Mouse (Mus musculus) MEL (cell line): Measurements from ENCODE around the gene Actrt2. TPM values are rescaled to one million over a fixed set of nuclear protein-coding genes. Genes with fewer than 3 reads are reported as not detected.

ENCODE experiments used
- DNase-seq: peaks from one replicate; pipeline ENCODE4 v3.0.0; 2011; ENCODE audit warnings: low read depth, low spot score
- H3K27ac ChIP-seq: 2 replicates; pipeline ENCODE4 v1.5.1; 2012; ENCODE audit warnings: low read depth, mild to moderate bottlenecking, control low read depth, low read length, moderate library complexity; ENCODE audit not compliant: control insufficient read depth
- H3K27me3 ChIP-seq, 2 experiments: fragments of 150-350 bp in 1 of 2; sonication (generic) in 1 of 2; 2 replicates each; pipeline ENCODE4 v1.6.1; 2012; ENCODE audit warnings: low read length in 2 of 2, mild to moderate bottlenecking in 2 of 2, improper control_type of control experiment in 1 of 2, moderate library complexity in 1 of 2; ENCODE audit not compliant: insufficient read depth in 2 of 2, control insufficient read depth in 1 of 2
- H3K36me3 ChIP-seq, 2 experiments: 2 replicates each; pipeline ENCODE4 v1.6.1; 2012 to 2014; ENCODE audit warnings: low read length in 2 of 2, improper control_type of control experiment in 1 of 2, inconsistent platforms in 1 of 2, mild to moderate bottlenecking in 1 of 2; ENCODE audit not compliant: insufficient read depth in 2 of 2, control insufficient read depth in 1 of 2
- H3K4me1 ChIP-seq, 2 experiments: fragments of 150-350 bp in 1 of 2; sonication (generic) in 1 of 2; 2 replicates each; pipeline ENCODE4 v1.6.1; 2012; ENCODE audit warnings: low read length in 2 of 2, improper control_type of control experiment in 1 of 2, mild to moderate bottlenecking in 1 of 2; ENCODE audit not compliant: insufficient read depth in 2 of 2, control insufficient read depth in 1 of 2
- H3K4me3 ChIP-seq, 2 experiments: fragments of 150-350 bp in 1 of 2; sonication (generic) in 1 of 2; 2 replicates each; pipeline ENCODE4 v1.5.1; 2012; ENCODE audit warnings: low read depth in 2 of 2, low read length in 2 of 2, mild to moderate bottlenecking in 2 of 2, moderate library complexity in 2 of 2, control low read depth in 1 of 2, improper control_type of control experiment in 1 of 2; ENCODE audit not compliant: control insufficient read depth in 1 of 2, insufficient read depth in 1 of 2
- H3K79me2 ChIP-seq: 2 replicates; pipeline ENCODE4 v1.6.1; 2012; ENCODE audit warnings: mild to moderate bottlenecking, low read length, moderate library complexity; ENCODE audit not compliant: control insufficient read depth, poor library complexity, insufficient read depth
- H3K9ac ChIP-seq: 2 replicates; pipeline ENCODE4 v1.6.1; 2012; ENCODE audit warnings: low read depth, mild to moderate bottlenecking, control low read depth, low read length, moderate library complexity; ENCODE audit not compliant: control insufficient read depth, poor library complexity, severe bottlenecking
- H3K9me3 ChIP-seq: fragments of 150-350 bp; sonication (generic); replicated peaks from 2 replicates; pipeline ENCODE4 v1.6.1; 2012; ENCODE audit warnings: mild to moderate bottlenecking, low read length, improper control_type of control experiment, moderate library complexity; ENCODE audit not compliant: insufficient read depth
- CHD1 ChIP-seq: IDR thresholded peaks from 2 replicates; pipeline ENCODE4 v1.6.1; 2012; ENCODE audit warnings: low read depth, mild to moderate bottlenecking, inconsistent platforms, low read length, improper control_type of control experiment
- CTCF ChIP-seq, 3 experiments: IDR thresholded peaks in 2 of 3; conservative IDR thresholded peaks in 1 of 3; 2 replicates each; pipeline ENCODE4 v1.5.1; 2011 to 2012; ENCODE audit warnings: low read length in 3 of 3, low read depth in 2 of 3, mild to moderate bottlenecking in 2 of 3, improper control_type of control experiment in 1 of 3, inconsistent platforms in 1 of 3, mixed read lengths in 1 of 3, moderate library complexity in 1 of 3; ENCODE audit not compliant: control insufficient read depth in 1 of 3, insufficient read depth in 1 of 3, poor library complexity in 1 of 3, severe bottlenecking in 1 of 3
- ELF1 ChIP-seq: IDR thresholded peaks from 2 replicates; pipeline ENCODE4 v1.6.1; 2014; ENCODE audit warnings: low read depth, mild to moderate bottlenecking, inconsistent platforms, low read length, improper control_type of control experiment, moderate library complexity
- EP300 ChIP-seq, 2 experiments: IDR thresholded peaks; 2 replicates each; pipeline ENCODE4 v1.6.1; 2011; ENCODE audit warnings: improper control_type of control experiment in 2 of 2, low read length in 2 of 2, low read depth in 1 of 2, mild to moderate bottlenecking in 1 of 2
- GABPA ChIP-seq: IDR thresholded peaks from 2 replicates; pipeline ENCODE4 v1.6.1; 2012; ENCODE audit warnings: low read depth, mild to moderate bottlenecking, inconsistent platforms, low read length, improper control_type of control experiment, moderate library complexity
- JUND ChIP-seq: IDR thresholded peaks from 2 replicates; pipeline ENCODE4 v1.6.1; 2011; ENCODE audit warnings: low read depth, mild to moderate bottlenecking, improper control_type of control experiment, low read length
- MAX ChIP-seq: IDR thresholded peaks from 2 replicates; pipeline ENCODE4 v1.6.1; 2011; ENCODE audit warnings: low read length, improper control_type of control experiment
- MEF2A ChIP-seq: IDR thresholded peaks from 2 replicates; pipeline ENCODE4 v1.6.1; 2014; ENCODE audit warnings: low read depth, mild to moderate bottlenecking, inconsistent platforms, low read length, improper control_type of control experiment; ENCODE audit not compliant: poor library complexity, insufficient replicate concordance, severe bottlenecking; ENCODE audit errors: extremely low read depth
- MYB ChIP-seq: IDR thresholded peaks from 2 replicates; pipeline ENCODE4 v1.6.1; 2011; ENCODE audit warnings: mild to moderate bottlenecking, low read depth, low read length, improper control_type of control experiment
- POLR2A ChIP-seq, 2 experiments: IDR thresholded peaks; 2 replicates each; pipeline ENCODE4 v1.6.1; 2011 to 2012; ENCODE audit warnings: low read length in 2 of 2, mild to moderate bottlenecking in 2 of 2, control low read depth in 1 of 2, improper control_type of control experiment in 1 of 2, low read depth in 1 of 2, moderate library complexity in 1 of 2; ENCODE audit not compliant: control insufficient read depth in 1 of 2, insufficient read depth in 1 of 2, poor library complexity in 1 of 2
- POLR2AphosphoS2 ChIP-seq: IDR thresholded peaks from 2 replicates; pipeline ENCODE4 v1.6.1; 2011; ENCODE audit warnings: low read length, improper control_type of control experiment
- RAD21 ChIP-seq: IDR thresholded peaks from 2 replicates; pipeline ENCODE4 v1.6.1; 2011; ENCODE audit warnings: mild to moderate bottlenecking, low read depth, low read length, improper control_type of control experiment
- SIN3A ChIP-seq: IDR thresholded peaks from 2 replicates; pipeline ENCODE4 v1.6.1; 2012; ENCODE audit warnings: low read length, improper control_type of control experiment, inconsistent platforms
- SMC3 ChIP-seq: IDR thresholded peaks from 2 replicates; pipeline ENCODE4 v1.6.1; 2011; ENCODE audit warnings: low read depth, low read length, improper control_type of control experiment
- TAL1 ChIP-seq: IDR thresholded peaks from 2 replicates; pipeline ENCODE4 v1.6.1; 2012; ENCODE audit warnings: mild to moderate bottlenecking, inconsistent platforms, low read length, moderate library complexity, mixed read lengths
- TBP ChIP-seq: IDR thresholded peaks from 2 replicates; pipeline ENCODE4 v1.8.0; 2011; ENCODE audit warnings: low read depth, low read length, improper control_type of control experiment
- TCF12 ChIP-seq: IDR thresholded peaks from 2 replicates; pipeline ENCODE4 v1.6.1; 2014; ENCODE audit warnings: low read depth, mild to moderate bottlenecking, inconsistent platforms, low read length, improper control_type of control experiment, moderate library complexity
- UBTF ChIP-seq: IDR thresholded peaks from 2 replicates; pipeline ENCODE4 v1.6.1; 2012; ENCODE audit warnings: low read depth, mild to moderate bottlenecking, inconsistent platforms, low read length, improper control_type of control experiment, moderate library complexity, borderline replicate concordance; ENCODE audit not compliant: insufficient read depth
- USF1 ChIP-seq: IDR thresholded peaks from 2 replicates; pipeline ENCODE4 v1.6.1; 2014; ENCODE audit warnings: low read depth, mild to moderate bottlenecking, inconsistent platforms, low read length, improper control_type of control experiment, moderate library complexity
- ZKSCAN1 ChIP-seq: IDR thresholded peaks from 2 replicates; pipeline ENCODE4 v1.6.1; 2012; ENCODE audit warnings: low read depth, mild to moderate bottlenecking, inconsistent platforms, low read length, improper control_type of control experiment, moderate library complexity
- ZMIZ1 ChIP-seq: IDR thresholded peaks from 2 replicates; pipeline ENCODE4 v1.6.1; 2012; ENCODE audit warnings: low read depth, mild to moderate bottlenecking, inconsistent platforms, low read length, improper control_type of control experiment, moderate library complexity
- polyA plus RNA-seq, 2 experiments: library from polyadenylated mRNA; stranded (reverse) in 1 of 2; unstranded in 1 of 2; fragments of >175 nt in 1 of 2; fragments of >200 nt in 1 of 2; gene quantifications; 2 replicates each; pipeline versions ENCODE4 v1.2.1 to v1.2.4; 2012; ENCODE audit warnings: low replicate concordance in 2 of 2, low read depth in 1 of 2; ENCODE audit not compliant: insufficient read length in 2 of 2, insufficient read depth in 1 of 2, missing spikeins in 1 of 2
- total RNA-seq: library from RNA; depleted of rRNA; stranded (reverse); fragments of 300-350 nt; gene quantifications from 2 replicates; pipeline ENCODE4 v1.2.3, GENCODE M21; 2012

The Actrt2 gene
- total and polyA plus RNA-seq, 3 experiments = not detected

DNA sequence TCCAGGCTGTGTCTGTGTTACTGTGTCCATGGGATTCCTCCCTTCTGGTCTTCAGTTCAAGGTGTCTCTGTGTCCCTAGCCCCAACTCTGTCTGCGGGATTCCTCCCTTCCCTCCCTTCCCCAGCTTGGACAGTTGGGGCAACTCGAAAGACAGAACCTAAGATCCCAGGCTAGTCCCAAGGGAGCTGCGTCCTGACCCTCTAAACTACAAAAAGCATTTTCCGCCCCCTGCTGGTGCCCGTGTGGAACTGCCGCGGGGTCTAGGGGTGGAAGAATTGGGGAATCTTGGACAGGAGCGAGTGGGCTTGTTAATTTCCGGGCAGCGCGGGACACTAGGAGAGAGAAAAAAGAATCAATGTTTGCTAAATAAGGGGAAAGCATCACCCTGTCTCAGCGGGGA is 6.9 kb upstream of the Actrt2 start:
- Histone ChIP-seq H3K4me3 (no peak overlapping the region), H3K27me3 (no peaks in the 10 kb centered on the region), H3K36me3 (no peaks in the 10 kb centered on the region), H3K4me1 (no peaks in the 10 kb centered on the region), H3K79me2 (no peaks in the 10 kb centered on the region), H3K9me3 (no peaks in the 10 kb centered on the region), H3K27ac (no peak overlapping the region), H3K9ac (no peak overlapping the region)
- TF ChIP-seq CTCF (IDR thresholded peaks at IDR 0.05 in 2 of 3, conservative IDR thresholded peaks at IDR 0.05 in 1 of 3; ENCODE audit: control insufficient read depth in 1 of 3, insufficient read depth in 1 of 3, low read depth in 2 of 3, low read length in 3 of 3, poor library complexity in 1 of 3, severe bottlenecking in 1 of 3) = peak in 2 of 3 experiments; percentile 4 to 26; a peak in 1 of 6 replicates
- TF ChIP-seq ZMIZ1 = no peak
- DNase-seq = no peak

DNA sequence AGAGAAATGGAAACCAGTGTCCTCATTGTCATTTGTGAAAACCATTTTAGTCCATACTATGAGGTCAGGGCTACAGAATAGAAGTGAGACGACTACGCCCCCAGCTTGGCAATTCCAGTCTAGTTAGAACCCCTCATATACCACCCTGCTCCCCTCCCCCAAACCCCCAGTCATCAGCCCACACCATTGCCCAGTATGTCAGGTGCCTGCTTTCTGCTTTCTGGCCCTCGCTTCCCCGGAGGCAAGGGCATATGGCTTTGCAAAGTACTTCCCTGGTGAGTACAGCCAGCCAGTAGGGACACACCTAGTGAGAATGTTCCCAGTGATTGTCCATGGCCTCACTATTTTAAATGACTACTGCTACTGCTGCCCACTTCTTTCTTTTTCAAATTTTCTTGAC is 6.3 kb upstream of the Actrt2 start:
- no peak overlapping the region for H3K9ac ChIP-seq
- H3K36me3 ChIP-seq = no peaks in the 10 kb centered on the region
- no peak for DNase-seq
- TF ChIP-seq TCF12 = no peak
- no peak for TF ChIP-seq POLR2AphosphoS2
- TF ChIP-seq SMC3 = no peak
- H3K4me1 ChIP-seq = no peaks in the 10 kb centered on the region
- no peaks in the 10 kb centered on the region for H3K79me2 ChIP-seq
- no peaks in the 10 kb centered on the region for H3K27me3 ChIP-seq
- no peaks in the 10 kb centered on the region for H3K9me3 ChIP-seq
- no peak overlapping the region for H3K4me3 ChIP-seq
- no peak overlapping the region for H3K27ac ChIP-seq

GRCm38 (mm10) chr4:154672027-154672426 is 4.4 kb upstream of the Actrt2 start:
- H3K79me2 ChIP-seq = no peaks in the 10 kb centered on the region
- no peak overlapping the region for H3K4me3 ChIP-seq
- DNase-seq = no peak
- no peak overlapping the region for H3K27ac ChIP-seq
- no peaks in the 10 kb centered on the region for H3K4me1 ChIP-seq
- no peak overlapping the region for H3K9ac ChIP-seq
- H3K36me3 ChIP-seq = no peaks in the 10 kb centered on the region
- no peaks in the 10 kb centered on the region for H3K27me3 ChIP-seq
- H3K9me3 ChIP-seq = no peaks in the 10 kb centered on the region; the same call in 1 of the 2 replicates
- no peak for TF ChIP-seq MEF2A
- TF ChIP-seq USF1 = no peak
- TF ChIP-seq MYB = no peak
- no peak for TF ChIP-seq POLR2A (IDR thresholded peaks at IDR 0.05; ENCODE audit: control insufficient read depth in 1 of 2, insufficient read depth in 1 of 2, low read depth in 1 of 2, low read length in 2 of 2, poor library complexity in 1 of 2)
- no peak for TF ChIP-seq JUND
- TF ChIP-seq ZMIZ1 = no peak
- no peak for TF ChIP-seq RAD21
- TF ChIP-seq TAL1 = no peak
- no peak for TF ChIP-seq TBP
- TF ChIP-seq GABPA = no peak
- TF ChIP-seq CHD1 = no peak
- no peak for TF ChIP-seq ZKSCAN1
- no peak for TF ChIP-seq SIN3A
- TF ChIP-seq TCF12 = no peak
- no peak for TF ChIP-seq MAX
- no peak for TF ChIP-seq UBTF
- TF ChIP-seq ELF1 = no peak
- TF ChIP-seq EP300 (IDR thresholded peaks at IDR 0.05; ENCODE audit: low read depth in 1 of 2, low read length in 2 of 2) = no peak
- TF ChIP-seq, all 39 proteins: peak for 0
